8 mouse cellular contexts compared by ENCODE assay signal in the genomic region with DNA sequence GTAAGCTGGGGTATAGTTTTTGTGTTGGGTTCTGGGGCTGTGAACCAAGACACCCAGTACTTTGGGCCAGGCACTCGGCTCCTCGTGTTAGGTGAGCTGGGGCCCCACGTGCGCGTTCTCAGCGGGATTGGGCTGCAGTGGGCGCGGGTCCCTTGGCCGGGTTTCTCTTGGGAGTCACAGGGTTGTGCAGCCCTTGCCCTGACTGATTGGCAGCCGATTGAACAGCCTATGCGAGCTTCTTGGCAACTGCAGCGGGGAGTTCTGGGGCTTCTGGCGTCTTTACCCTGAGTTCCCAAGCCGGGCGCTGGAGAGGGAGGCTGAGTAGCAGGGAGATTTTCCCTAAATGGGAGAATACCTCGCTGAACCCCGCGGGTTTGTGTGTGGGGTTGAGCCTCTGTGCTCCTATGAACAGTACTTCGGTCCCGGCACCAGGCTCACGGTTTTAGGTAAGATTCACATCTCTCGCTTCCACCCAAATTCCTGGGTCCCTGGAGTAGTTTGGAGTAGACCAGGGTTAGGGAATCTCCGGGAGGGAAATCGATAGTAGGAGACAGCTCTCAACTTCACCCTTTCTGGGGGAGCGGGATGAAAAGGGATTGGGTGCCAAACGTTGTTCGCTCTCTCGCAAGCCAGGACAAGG. TPM values are rescaled to one million over a fixed set of nuclear protein-coding genes. Genes with fewer than 3 reads are reported as not detected.
DNase-seq lines count a peak whose midpoint lies in the region; ATAC-seq and TF ChIP-seq lines count a peak whose summit lies in the region.

No protein-coding gene starts in this region.

- no peaks in the 10 kb centered on the region for H3K4me1 ChIP-seq in limb, embryonic 11.5 days (ENCODE audit: control insufficient read depth, insufficient read depth, low read length)
- H3K4me1 ChIP-seq in olfactory bulb, adult 2 months (ENCODE audit: control insufficient read depth, insufficient read depth, low read length) = peaks cover 9% of the 10 kb centered on the region

- H3K9me3 ChIP-seq in limb, embryonic 11.5 days (ENCODE audit: control insufficient read depth, low read length) = no peaks in the 10 kb centered on the region

- no peak for ATAC-seq in cerebellum, adult (ENCODE audit: insufficient number of reproducible peaks, low FRiP score, low TSS enrichment)
- no peak for ATAC-seq in limb, embryonic 11.5 days (ENCODE audit: insufficient number of reproducible peaks, low FRiP score, low TSS enrichment, low read depth)

- no peak overlapping the region for H3K9ac ChIP-seq in limb, embryonic 11.5 days (ENCODE audit: low read length)

- 3% methylated on average over 28 of the region's 28 CpGs for WGBS in limb, embryonic 11.5 days
- 7% methylated on average over 28 of the region's 28 CpGs for WGBS in olfactory bulb, adult 2 months

- TF ChIP-seq CTCF in olfactory bulb, adult 2 months (IDR thresholded peaks at IDR 0.05; ENCODE audit: insufficient read depth, low read depth, low read length) = no peak

- peak; percentile 10 to 16 for DNase-seq in cerebellum, postnatal 14 days
- DNase-seq in right cerebral cortex, postnatal 25 days = peak; percentile 18
- DNase-seq in right cerebral cortex, postnatal 36 days (ENCODE audit: low spot score in 2 of 2) = no peak
- DNase-seq in limb, embryonic 11.5 days (ENCODE audit: low spot score) = no peak
- no peak for DNase-seq in urinary bladder, postnatal 4 days (ENCODE audit: low spot score in 2 of 2)
- DNase-seq in layer of hippocampus, adult 8-10 months (ENCODE audit: low spot score in 2 of 2) = no peak

- peaks cover 12% of the 10 kb centered on the region for H3K27me3 ChIP-seq in limb, embryonic 11.5 days (ENCODE audit: control insufficient read depth, insufficient read depth, low read length)

- no peaks in the 10 kb centered on the region for H3K36me3 ChIP-seq in limb, embryonic 11.5 days (ENCODE audit: control insufficient read depth, insufficient read depth, low read length)

- no peak for TF ChIP-seq POLR2A in olfactory bulb, adult 2 months (IDR thresholded peaks at IDR 0.05; ENCODE audit: insufficient read depth, low read depth, low read length)

- H3K4me2 ChIP-seq in limb, embryonic 11.5 days (ENCODE audit: low read depth, severe bottlenecking) = peak overlapping the region; percentile 38; the same call in 1 of the 2 replicates

- H3K4me3 ChIP-seq in limb, embryonic 11.5 days (ENCODE audit: low read depth, low read length) = peak overlapping the region; percentile 16; the same call in 1 of the 2 replicates
- peak overlapping the region; percentile 17 for H3K4me3 ChIP-seq in olfactory bulb, adult 2 months (ENCODE audit: insufficient read depth, low read depth, low read length)

- H3K27ac ChIP-seq in limb, embryonic 11.5 days (replicated peaks; ENCODE audit: low read depth, low read length) = no peak overlapping the region
- H3K27ac ChIP-seq in olfactory bulb, adult 2 months (ENCODE audit: insufficient read depth, low read depth, low read length) = no peak overlapping the region

RNA-seq across cellular contexts. Expression of gene Prss2, which starts 21.9 kb away (rescaled TPM):
- polyA plus RNA-seq in limb, embryonic 11.5 days (2014; fragmentation: Nextera tagmentation; extraction: Ambion mirVana) = not detected in 2 replicates
- not detected in 2 replicates for polyA plus RNA-seq in olfactory bulb, adult 2 months (2012; ENCODE audit: insufficient read depth, insufficient read length, low replicate concordance, missing spikeins)
- not detected for total RNA-seq in layer of hippocampus, adult 8-10 months (2022)

Comparison
In these comparisons a context has a peak if more than half of its experiments do, and no peak if none do; other contexts are left out.
1. DNase-seq: peak in cerebellum, postnatal 14 days (2 of 2) and right cerebral cortex, postnatal 25 days (single experiment); none in right cerebral cortex, postnatal 36 days (0 of 2), limb, embryonic 11.5 days (single experiment), urinary bladder, postnatal 4 days (0 of 2) and layer of hippocampus, adult 8-10 months (0 of 2).